In the genomic region with DNA sequence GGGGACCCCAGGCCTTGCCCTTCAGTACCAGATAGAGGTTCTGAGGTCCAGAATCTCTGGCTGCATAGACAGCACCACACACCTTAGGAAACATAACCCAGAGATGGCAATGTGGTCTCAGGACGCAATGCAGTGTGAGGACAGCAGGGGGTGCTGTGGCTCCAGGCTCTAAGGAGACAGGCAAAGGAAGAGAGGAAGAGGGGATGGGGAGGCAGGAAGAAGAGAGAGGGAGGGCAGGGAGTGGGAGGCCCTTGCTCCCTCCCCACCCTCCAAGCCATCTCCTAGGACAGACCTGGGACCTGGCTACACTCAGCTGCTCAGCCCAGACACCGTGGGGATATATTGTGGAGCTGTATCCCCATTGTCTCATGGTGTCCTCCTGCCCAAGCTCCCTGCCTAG, we compare ENCODE assay signal across 9 mouse cellular contexts. TPM values are rescaled to one million over a fixed set of nuclear protein-coding genes. Genes with fewer than 3 reads are reported as not detected.
DNase-seq lines count a peak whose midpoint lies in the region; ATAC-seq and TF ChIP-seq lines count a peak whose summit lies in the region.
"Had no signal": no experiment of that assay in that cellular context is flagged by ENCODE, and none has a peak within 500 bp of the region (broad histone marks: within the 10 kb centered on the region; RNA-seq: fewer than 3 reads in every experiment).

No protein-coding gene starts in this region.

- peak; percentile 77 for DNase-seq in forebrain, embryonic 10.5 days (ENCODE audit: extremely low spot score, low spot score)
- peak; percentile 72 for DNase-seq in layer of hippocampus, adult 9-10 months (ENCODE audit: low spot score)
- DNase-seq in lung, postnatal 14 days, result peak; percentile 86
- DNase-seq in ovary, postnatal 36 days (ENCODE audit: low spot score), result peak; percentile 74
- DNase-seq in thymus, postnatal 25 days, result peak; percentile 87

- no peak overlapping the region for H3K4me3 ChIP-seq in bone marrow macrophage, adult 2 months (ENCODE audit: insufficient read depth, low read length)
- H3K4me3 ChIP-seq in forebrain, embryonic 10.5 days, result no peak overlapping the region
- H3K4me3 ChIP-seq: embryonic facial prominence, embryonic 12.5 days had no signal

- H3K9me3 ChIP-seq in forebrain, embryonic 10.5 days, result no peaks in the 10 kb centered on the region
- H3K9me3 ChIP-seq: embryonic facial prominence, embryonic 12.5 days had no signal

- H3K4me1 ChIP-seq in bone marrow macrophage, adult 2 months (ENCODE audit: control insufficient read depth, insufficient read depth, low read length), result peaks cover 14% of the 10 kb centered on the region
- peaks cover 65% of the 10 kb centered on the region for H3K4me1 ChIP-seq in forebrain, embryonic 10.5 days

- TF ChIP-seq CTCF in bone marrow macrophage, adult 2 months (IDR thresholded peaks at IDR 0.05; ENCODE audit: low read depth, low read length), result peak; percentile 95

- no peaks in the 10 kb centered on the region for H3K36me3 ChIP-seq in forebrain, embryonic 10.5 days (replicated peaks)
- H3K36me3 ChIP-seq: embryonic facial prominence, embryonic 12.5 days had no signal

- WGBS in forebrain, embryonic 10.5 days, result 18% methylated on average over 2 of the region's 2 CpGs

- H3K27ac ChIP-seq in bone marrow macrophage, adult 2 months (ENCODE audit: insufficient read depth, low read depth, low read length), result peak overlapping the region; percentile 52
- peak overlapping the region; percentile 83 for H3K27ac ChIP-seq in forebrain, embryonic 10.5 days

- H3K27me3 ChIP-seq in forebrain, embryonic 10.5 days (ENCODE audit: poor library complexity, severe bottlenecking), result peaks cover 42% of the 10 kb centered on the region
- H3K27me3 ChIP-seq: embryonic facial prominence, embryonic 12.5 days had no signal

- ATAC-seq in CD4-positive, CD25-positive, alpha-beta regulatory T cell, adult 4 months, result peak; percentile 74
- peak; percentile 44 to 61 for ATAC-seq in hematopoietic stem cell, adult 5-6 weeks (replicated peaks in 1 of 2; ENCODE audit: insufficient read depth in 1 of 2, low FRiP score in 2 of 2, low TSS enrichment in 1 of 2, low read depth in 1 of 2, poor library complexity in 2 of 2, severe bottlenecking in 2 of 2)

- TF ChIP-seq POLR2A in bone marrow macrophage, adult 2 months (IDR thresholded peaks at IDR 0.05; ENCODE audit: borderline replicate concordance, low read depth, low read length), result no peak

RNA-seq across cellular contexts. Expression of gene Tpra1, which starts 25.5 kb away (rescaled TPM):
- polyA plus RNA-seq in CD4-positive, CD25-positive, alpha-beta regulatory T cell, adult 4 months (2017; shearing (Covaris generic)), result 10 to 100 TPM; 54.7 to 74.1 TPM
- 72.9 and 86.3 TPM in 2 replicates for polyA plus RNA-seq in bone marrow macrophage, adult 2 months (2012; ENCODE audit: insufficient read depth, insufficient read length, missing spikeins)
- polyA plus RNA-seq in forebrain, embryonic 10.5 days (2016; fragmentation: Nextera tagmentation; extraction: Ambion mirVana), result 47.9 and 51.5 TPM in 2 replicates
- 27.5 and 50.7 TPM in 2 replicates for total RNA-seq in hematopoietic stem cell, adult 5-6 weeks (2017)

RNA-seq across cellular contexts. Expression of gene Mcm2, which starts 29.0 kb away (rescaled TPM):
- 10 to 100 TPM; 19.8 to 34.7 TPM for polyA plus RNA-seq in CD4-positive, CD25-positive, alpha-beta regulatory T cell, adult 4 months (2017; shearing (Covaris generic))
- polyA plus RNA-seq in bone marrow macrophage, adult 2 months (2012; ENCODE audit: insufficient read depth, insufficient read length, missing spikeins), result 11.1 and 12.7 TPM in 2 replicates
- 305 and 322 TPM in 2 replicates for polyA plus RNA-seq in forebrain, embryonic 10.5 days (2016; fragmentation: Nextera tagmentation; extraction: Ambion mirVana)
- 125 and 146 TPM in 2 replicates for total RNA-seq in hematopoietic stem cell, adult 5-6 weeks (2017)

RNA-seq across cellular contexts. Expression of gene Podxl2, which starts 52.8 kb away (rescaled TPM):
- under 1 TPM in 1 of 2 experiments, not detected in 1; 0.32 TPM for polyA plus RNA-seq in CD4-positive, CD25-positive, alpha-beta regulatory T cell, adult 4 months (2017; shearing (Covaris generic))
- polyA plus RNA-seq in bone marrow macrophage, adult 2 months (2012; ENCODE audit: insufficient read depth, insufficient read length, missing spikeins), result 1.9 TPM in 1 of 2 replicates, not detected in the other
- 44.7 and 52.8 TPM in 2 replicates for polyA plus RNA-seq in forebrain, embryonic 10.5 days (2016; fragmentation: Nextera tagmentation; extraction: Ambion mirVana)
- total RNA-seq in hematopoietic stem cell, adult 5-6 weeks (2017), result 2.5 TPM in 1 of 2 replicates, not detected in the other

Comparison
In these comparisons a context has a peak if more than half of its experiments do, and no peak if none do; other contexts are left out.
1. RNA of gene Podxl2, which starts 52.8 kb away (polyA plus RNA-seq): 44.7 to 52.8 TPM in forebrain, embryonic 10.5 days; 0.32 TPM in CD4-positive, CD25-positive, alpha-beta regulatory T cell, adult 4 months and 1.9 TPM in bone marrow macrophage, adult 2 months; every median in the first group is over 10 times any median in the second.
2. Peak in every context shown above with its lines, with median percentiles within 50 percentile points of each other: DNase-seq.